Mouse (Mus musculus): ENCODE measurements around the gene Mrm2. TPM values are rescaled to one million over a fixed set of nuclear protein-coding genes. Genes with fewer than 3 reads are reported as not detected.
"Not testable (repeated sequence)": the region's sequence is repeated elsewhere in the genome, so short reads cannot be mapped to it uniquely, and the experiment has no call there.

Mrm2 gene
- polyA plus RNA-seq, 1 experiment from 2014 or later: 21.3 TPM

DNA sequence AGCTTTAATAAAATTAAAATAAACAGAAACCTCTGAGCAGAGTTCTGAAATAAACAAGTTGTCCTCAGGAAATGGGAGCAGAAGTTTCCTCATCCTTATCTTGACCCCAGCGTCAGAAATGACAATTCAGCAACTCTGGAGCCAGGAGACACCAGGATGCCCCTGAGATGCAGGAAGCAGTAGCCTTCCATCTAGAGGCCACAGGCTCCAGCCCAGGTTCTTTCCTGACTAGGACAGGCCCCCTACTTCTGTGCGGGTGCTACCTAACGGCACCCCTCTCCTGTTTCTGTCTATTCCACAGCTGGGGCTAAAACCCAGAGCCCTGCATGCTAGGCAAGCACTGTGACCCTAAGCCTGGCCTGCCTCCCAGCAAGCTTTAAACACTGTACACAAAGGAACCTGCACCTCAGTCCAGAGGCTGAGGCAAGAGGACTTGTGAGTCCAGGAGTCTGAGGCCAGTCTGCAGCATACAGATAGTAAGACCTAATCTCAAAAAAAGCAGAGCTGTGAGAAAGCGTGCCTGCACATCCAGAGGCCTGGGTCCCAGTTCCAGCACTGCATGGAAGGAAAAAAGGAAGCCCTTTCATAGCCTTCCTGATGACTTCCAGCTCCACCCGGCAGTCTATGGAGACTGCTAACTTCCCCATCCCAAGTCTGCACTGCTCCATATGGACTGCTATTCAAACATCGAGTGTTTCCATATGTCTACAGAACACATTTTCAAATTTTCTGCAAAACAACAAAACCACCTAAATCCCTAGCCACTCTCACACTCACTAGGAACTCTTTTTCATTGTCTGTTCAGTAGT is 39.0 kb upstream of the Mrm2 start:
- 81% methylated on average over 6 of the region's 6 CpGs for WGBS
- no peaks in the 10 kb centered on the region for H3K9me3 ChIP-seq (replicated peaks; ENCODE audit: control insufficient read depth, low read length, poor library complexity, severe bottlenecking)
- H3K4me3 ChIP-seq (ENCODE audit: low read depth, low read length): no peak overlapping the region
- H3K4me1 ChIP-seq (ENCODE audit: control insufficient read depth, insufficient read depth, low read length): peaks cover 6% of the 10 kb centered on the region
- H3K9ac ChIP-seq (ENCODE audit: low read depth, low read length): no peak overlapping the region
- no peaks in the 10 kb centered on the region for H3K36me3 ChIP-seq (ENCODE audit: control insufficient read depth, insufficient read depth, low read length)
- no peak overlapping the region for H3K4me2 ChIP-seq (ENCODE audit: low read length)
- no peaks in the 10 kb centered on the region for H3K27me3 ChIP-seq (ENCODE audit: control insufficient read depth, insufficient read depth, low read depth, low read length)
- no peak for ATAC-seq
- H3K27ac ChIP-seq (ENCODE audit: low read length): no peak overlapping the region

DNA sequence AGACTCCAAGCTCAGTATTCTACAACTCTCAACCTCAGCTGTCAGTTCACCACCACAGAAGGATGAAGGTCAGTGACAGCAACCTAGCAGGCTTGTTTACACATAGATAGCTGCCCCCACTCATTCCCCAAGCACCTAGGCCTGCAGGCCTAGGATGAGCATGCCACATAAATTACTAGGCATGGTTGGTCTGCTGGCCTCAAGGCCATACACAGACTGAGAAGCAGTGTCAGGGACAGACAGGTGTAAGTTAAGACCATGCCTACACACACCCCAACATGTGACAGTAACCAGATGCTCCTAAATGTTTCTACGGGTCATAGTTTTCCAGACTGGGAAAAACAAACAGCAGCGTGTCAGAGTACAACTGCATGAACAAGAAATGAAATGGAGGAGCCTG is 37.8 kb upstream of the Mrm2 start:
- H3K27me3 ChIP-seq (ENCODE audit: control insufficient read depth, insufficient read depth, low read depth, low read length): no peaks in the 10 kb centered on the region
- H3K4me2 ChIP-seq (ENCODE audit: low read length): no peak overlapping the region
- no peak overlapping the region for H3K4me3 ChIP-seq (ENCODE audit: low read depth, low read length)
- H3K4me1 ChIP-seq (ENCODE audit: control insufficient read depth, insufficient read depth, low read length): peaks cover 5% of the 10 kb centered on the region
- no peak overlapping the region for H3K27ac ChIP-seq (ENCODE audit: low read length)
- H3K36me3 ChIP-seq (ENCODE audit: control insufficient read depth, insufficient read depth, low read length): no peaks in the 10 kb centered on the region
- H3K9ac ChIP-seq (ENCODE audit: low read depth, low read length): no peak overlapping the region
- no peak for ATAC-seq
- 95% methylated on average over 2 of the region's 2 CpGs for WGBS
- H3K9me3 ChIP-seq (replicated peaks; ENCODE audit: control insufficient read depth, low read length, poor library complexity, severe bottlenecking): no peaks in the 10 kb centered on the region

DNA sequence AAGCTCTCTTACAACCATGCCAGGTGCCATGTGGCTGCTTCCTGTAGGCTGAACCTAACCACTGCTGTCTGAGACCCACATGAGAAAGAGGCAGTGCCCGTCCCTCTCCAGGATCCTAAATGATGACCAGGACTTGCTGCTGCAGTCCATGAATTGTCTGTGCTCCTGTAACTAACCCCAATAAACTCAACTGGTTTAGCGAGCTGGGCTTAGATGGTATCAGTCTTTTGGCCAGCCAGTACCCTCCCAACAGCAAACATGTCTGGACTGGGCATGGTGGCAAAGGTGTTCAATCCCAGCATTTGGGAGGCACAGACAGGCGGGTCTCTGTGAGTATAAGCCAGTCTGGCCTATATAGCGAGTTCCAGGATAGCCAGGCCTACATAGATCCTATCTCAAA is 37.2 kb upstream of the Mrm2 start:
- no peak overlapping the region for H3K27ac ChIP-seq (ENCODE audit: low read length)
- H3K9me3 ChIP-seq (replicated peaks; ENCODE audit: control insufficient read depth, low read length, poor library complexity, severe bottlenecking): no peaks in the 10 kb centered on the region
- no peaks in the 10 kb centered on the region for H3K36me3 ChIP-seq (ENCODE audit: control insufficient read depth, insufficient read depth, low read length)
- H3K4me2 ChIP-seq (ENCODE audit: low read length): no peak overlapping the region
- no peaks in the 10 kb centered on the region; the same call in 1 of the 2 replicates for H3K4me1 ChIP-seq (ENCODE audit: control insufficient read depth, insufficient read depth, low read length)
- H3K4me3 ChIP-seq (ENCODE audit: low read depth, low read length): no peak overlapping the region
- no peak overlapping the region for H3K9ac ChIP-seq (ENCODE audit: low read depth, low read length)
- WGBS: 95% methylated on average over 4 of the region's 4 CpGs
- no peak for ATAC-seq
- no peaks in the 10 kb centered on the region for H3K27me3 ChIP-seq (ENCODE audit: control insufficient read depth, insufficient read depth, low read depth, low read length)

DNA sequence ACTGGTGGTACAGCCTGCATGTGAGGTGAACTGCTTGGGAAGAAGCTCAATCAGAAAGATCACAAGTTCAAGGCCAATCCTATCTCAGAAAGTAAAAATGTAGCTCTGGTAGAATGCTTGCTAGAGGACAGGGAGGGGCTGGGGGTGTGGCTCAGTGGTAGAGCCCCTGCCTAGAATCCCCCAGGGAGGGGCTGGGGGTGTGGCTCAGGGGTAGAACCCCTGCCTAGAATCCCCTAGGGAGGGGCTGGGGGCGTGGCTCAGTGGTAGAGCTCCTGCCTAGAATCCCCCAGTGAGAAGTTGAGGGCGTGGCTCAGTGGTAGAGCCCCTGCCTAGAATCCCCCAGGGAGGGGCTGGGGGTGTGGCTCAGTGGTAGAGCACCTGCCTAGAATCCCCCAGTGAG is 36.4 kb upstream of the Mrm2 start:
- not testable (repeated sequence) for H3K9me3 ChIP-seq (replicated peaks; ENCODE audit: control insufficient read depth, low read length, poor library complexity, severe bottlenecking); H3K27me3 ChIP-seq (ENCODE audit: control insufficient read depth, insufficient read depth, low read depth, low read length); H3K36me3 ChIP-seq (ENCODE audit: control insufficient read depth, insufficient read depth, low read length); H3K4me1 ChIP-seq (ENCODE audit: control insufficient read depth, insufficient read depth, low read length); ATAC-seq; H3K4me3 ChIP-seq (ENCODE audit: low read depth, low read length); H3K27ac ChIP-seq (ENCODE audit: low read length); H3K4me2 ChIP-seq (ENCODE audit: low read length); H3K9ac ChIP-seq (ENCODE audit: low read depth, low read length)
- 92% methylated on average over 2 of the region's 2 CpGs for WGBS

DNA sequence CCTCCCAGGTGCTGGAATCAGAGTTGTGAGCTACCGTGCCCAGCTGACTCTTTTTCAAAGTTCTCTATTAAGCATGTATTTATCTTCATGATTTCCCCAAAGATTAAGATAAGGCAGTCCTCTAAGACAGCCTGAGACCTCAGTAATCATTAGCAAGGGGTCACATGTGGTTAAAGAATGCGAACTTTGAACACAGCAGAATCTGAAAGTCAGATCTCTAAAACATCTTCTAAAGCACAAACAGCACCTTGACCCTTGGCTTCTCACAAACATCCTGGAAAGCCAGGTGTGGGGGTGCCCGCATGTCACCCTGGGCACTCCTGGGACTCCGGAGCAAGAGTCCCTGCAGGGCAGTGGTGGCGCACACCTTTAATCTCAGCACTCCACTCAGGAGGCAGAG is 32.7 kb upstream of the Mrm2 start:
- no peak for ATAC-seq
- Histone ChIP-seq H3K4me3 (ENCODE audit: low read depth, low read length) (no peak overlapping the region), H3K36me3 (ENCODE audit: control insufficient read depth, insufficient read depth, low read length) (no peaks in the 10 kb centered on the region), H3K4me2 (ENCODE audit: low read length) (no peak overlapping the region), H3K27me3 (ENCODE audit: control insufficient read depth, insufficient read depth, low read depth, low read length) (no peaks in the 10 kb centered on the region), H3K27ac (ENCODE audit: low read length) (no peak overlapping the region), H3K4me1 (ENCODE audit: control insufficient read depth, insufficient read depth, low read length) (no peaks in the 10 kb centered on the region), H3K9ac (ENCODE audit: low read depth, low read length) (no peak overlapping the region), H3K9me3 (replicated peaks; ENCODE audit: control insufficient read depth, low read length, poor library complexity, severe bottlenecking) (no peaks in the 10 kb centered on the region)
- 96% methylated on average over 5 of the region's 5 CpGs for WGBS

DNA sequence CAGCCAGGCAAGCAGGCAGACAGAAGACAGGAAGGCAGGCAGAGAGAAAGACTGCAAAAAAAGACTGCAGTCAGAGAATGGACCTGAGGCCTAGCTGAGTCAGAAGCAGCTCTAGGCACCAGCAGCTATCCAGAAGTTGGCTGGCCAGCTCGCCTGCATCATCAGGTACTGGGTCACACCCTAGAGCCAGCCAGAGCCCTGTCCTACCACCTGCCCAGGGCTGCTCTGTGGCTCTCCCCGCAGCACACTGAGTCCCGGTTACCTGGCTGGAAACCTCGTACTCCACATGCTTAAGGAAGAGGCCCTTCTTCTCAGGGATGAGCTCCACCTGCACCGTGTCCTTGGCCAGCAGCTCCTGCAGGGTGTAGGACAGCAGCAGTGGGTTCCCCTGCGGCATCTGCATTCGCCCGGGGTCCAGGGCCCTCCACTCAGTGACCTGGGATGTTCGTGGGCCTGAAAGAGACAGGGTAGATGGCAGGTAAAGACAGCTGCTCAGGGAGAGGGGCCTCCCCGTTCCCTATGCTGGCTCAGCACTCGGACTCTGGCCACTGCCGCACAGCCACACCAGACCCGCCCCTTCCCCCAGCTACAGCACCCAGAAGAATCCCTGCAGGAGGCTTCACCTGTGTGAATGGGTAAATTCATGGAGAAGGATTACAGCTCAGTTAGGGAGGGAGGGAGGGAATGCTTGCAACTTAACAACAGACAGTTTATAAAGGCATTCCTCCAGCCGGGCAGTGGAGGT is 28.4 kb upstream of the Mrm2 start:
- no peak overlapping the region for H3K27ac ChIP-seq (ENCODE audit: low read length)
- no peaks in the 10 kb centered on the region for H3K4me1 ChIP-seq (ENCODE audit: control insufficient read depth, insufficient read depth, low read length)

DNA sequence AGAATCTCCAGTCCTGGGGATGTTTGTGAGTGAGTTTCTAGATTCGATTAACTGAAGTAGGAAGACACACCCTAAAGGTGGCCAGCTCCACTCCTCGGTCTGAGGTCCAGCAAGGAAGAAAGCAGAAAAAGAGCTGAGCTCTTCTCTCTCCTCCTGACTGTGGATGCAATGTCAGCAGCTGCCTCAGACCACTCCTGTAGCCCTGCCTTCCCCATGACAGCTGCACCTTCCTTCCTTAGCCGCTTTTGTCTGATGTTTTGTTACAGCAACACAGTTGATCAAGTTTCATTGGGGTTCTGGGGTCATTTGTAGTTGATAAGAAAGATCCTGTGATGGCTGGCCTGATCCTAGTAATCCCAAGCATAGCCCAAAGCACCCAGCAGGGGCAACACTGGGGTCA is 25.8 kb upstream of the Mrm2 start:
- 95% methylated on average over 3 of the region's 3 CpGs for WGBS
- no peaks in the 10 kb centered on the region for H3K4me1 ChIP-seq (ENCODE audit: control insufficient read depth, insufficient read depth, low read length)
- H3K9me3 ChIP-seq (replicated peaks; ENCODE audit: control insufficient read depth, low read length, poor library complexity, severe bottlenecking): no peaks in the 10 kb centered on the region
- H3K4me3 ChIP-seq (ENCODE audit: low read depth, low read length): no peak overlapping the region
- ATAC-seq: no peak
- peaks cover 22% of the 10 kb centered on the region for H3K36me3 ChIP-seq (ENCODE audit: control insufficient read depth, insufficient read depth, low read length)
- H3K27ac ChIP-seq (ENCODE audit: low read length): no peak overlapping the region
- no peak overlapping the region for H3K9ac ChIP-seq (ENCODE audit: low read depth, low read length)
- no peaks in the 10 kb centered on the region for H3K27me3 ChIP-seq (ENCODE audit: control insufficient read depth, insufficient read depth, low read depth, low read length)
- H3K4me2 ChIP-seq (ENCODE audit: low read length): no peak overlapping the region

More for the DNA sequence above, 28.4 kb upstream of the Mrm2 start:
- Histone ChIP-seq H3K36me3 (ENCODE audit: control insufficient read depth, insufficient read depth, low read length) (peaks cover 4% of the 10 kb centered on the region; the same call in 1 of the 2 replicates), H3K4me2 (ENCODE audit: low read length) (no peak overlapping the region), H3K27me3 (ENCODE audit: control insufficient read depth, insufficient read depth, low read depth, low read length) (no peaks in the 10 kb centered on the region), H3K9me3 (replicated peaks; ENCODE audit: control insufficient read depth, low read length, poor library complexity, severe bottlenecking) (no peaks in the 10 kb centered on the region), H3K4me3 (ENCODE audit: low read depth, low read length) (no peak overlapping the region), H3K9ac (ENCODE audit: low read depth, low read length) (no peak overlapping the region)
- no peak for ATAC-seq
- WGBS: 78% methylated on average over 14 of the region's 14 CpGs

DNA sequence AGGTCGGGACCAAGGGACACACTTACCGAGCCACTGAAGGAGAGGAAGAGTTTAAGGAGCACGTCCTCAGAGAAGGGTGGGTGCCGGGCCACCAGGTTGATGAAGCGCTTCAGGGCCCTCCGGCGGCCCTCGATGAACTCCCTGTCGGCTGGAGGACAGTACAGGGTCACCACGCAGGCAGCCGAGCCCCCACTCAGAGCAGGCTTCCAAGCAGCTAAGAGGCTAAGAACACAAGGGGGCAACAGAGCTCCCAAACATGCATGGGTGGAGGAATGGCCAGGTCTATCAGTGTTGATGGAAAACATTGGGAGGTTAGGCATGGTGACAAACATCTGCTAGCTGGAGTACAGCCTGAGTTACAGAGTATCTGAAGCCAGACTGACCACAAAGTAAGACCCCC is 24.2 kb upstream of the Mrm2 start:
- 83% methylated on average over 11 of the region's 11 CpGs for WGBS
- Histone ChIP-seq H3K4me3 (ENCODE audit: low read depth, low read length) (no peak overlapping the region), H3K27ac (ENCODE audit: low read length) (no peak overlapping the region), H3K9ac (ENCODE audit: low read depth, low read length) (no peak overlapping the region), H3K27me3 (ENCODE audit: control insufficient read depth, insufficient read depth, low read depth, low read length) (no peaks in the 10 kb centered on the region), H3K9me3 (replicated peaks; ENCODE audit: control insufficient read depth, low read length, poor library complexity, severe bottlenecking) (no peaks in the 10 kb centered on the region), H3K36me3 (ENCODE audit: control insufficient read depth, insufficient read depth, low read length) (peaks cover 30% of the 10 kb centered on the region), H3K4me2 (ENCODE audit: low read length) (no peak overlapping the region), H3K4me1 (ENCODE audit: control insufficient read depth, insufficient read depth, low read length) (no peaks in the 10 kb centered on the region)
- ATAC-seq: no peak

DNA sequence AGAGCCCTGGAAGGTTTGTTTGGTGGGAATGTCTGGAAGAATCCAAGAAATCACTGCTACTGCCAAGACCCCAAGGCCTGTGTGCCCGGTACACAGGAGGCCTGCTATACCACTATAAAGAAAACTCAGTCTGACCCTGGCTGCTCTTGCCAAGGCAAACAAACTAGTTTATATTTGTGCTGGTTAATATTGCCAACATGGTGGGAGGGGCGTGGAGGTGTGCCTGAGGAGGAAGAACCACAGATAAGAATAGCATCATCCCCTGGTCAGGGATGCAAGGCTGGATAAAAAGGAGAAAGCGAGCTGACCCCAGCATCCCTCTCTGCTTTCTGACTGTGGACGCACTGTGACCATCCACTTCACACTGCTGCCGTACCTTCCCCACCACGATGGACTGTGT is 20.7 kb upstream of the Mrm2 start:
- 94% methylated on average over 6 of the region's 6 CpGs for WGBS
- H3K4me2 ChIP-seq (ENCODE audit: low read length): no peak overlapping the region
- no peaks in the 10 kb centered on the region for H3K4me1 ChIP-seq (ENCODE audit: control insufficient read depth, insufficient read depth, low read length)
- H3K9me3 ChIP-seq (replicated peaks; ENCODE audit: control insufficient read depth, low read length, poor library complexity, severe bottlenecking): no peaks in the 10 kb centered on the region
- H3K27ac ChIP-seq (ENCODE audit: low read length): no peak overlapping the region
- H3K9ac ChIP-seq (ENCODE audit: low read depth, low read length): no peak overlapping the region
- no peak overlapping the region for H3K4me3 ChIP-seq (ENCODE audit: low read depth, low read length)
- H3K27me3 ChIP-seq (ENCODE audit: control insufficient read depth, insufficient read depth, low read depth, low read length): no peaks in the 10 kb centered on the region
- ATAC-seq: no peak
- H3K36me3 ChIP-seq (ENCODE audit: control insufficient read depth, insufficient read depth, low read length): peaks cover 32% of the 10 kb centered on the region
